Mouse (Mus musculus) heart, embryonic 11.5 days (tissue): ENCODE results near the gene Itgb1bp1. TPM values are rescaled to one million over a fixed set of nuclear protein-coding genes. Genes with fewer than 3 reads are reported as not detected.

Source experiments
- ATAC-seq: fragments of 200-750 bp; cut with Nextera tagmentation; replicated peaks from 2 replicates; pipeline ENCODE4 v1.8.0; 2017; ENCODE audit warnings: moderate library complexity; ENCODE audit not compliant: insufficient number of reproducible peaks, low FRiP score, low TSS enrichment
- H3K27ac ChIP-seq: fragments of 300-500 bp; sonication (generic); 2 replicates; pipeline ENCODE4 v1.5.1; 2014; ENCODE audit warnings: mild to moderate bottlenecking, low read depth, low read length
- H3K27me3 ChIP-seq: fragments of 300-500 bp; sonication (generic); 2 replicates; pipeline ENCODE4 v1.6.1; 2014; ENCODE audit warnings: mild to moderate bottlenecking, low read length, mixed read lengths; ENCODE audit not compliant: control insufficient read depth, insufficient read depth
- H3K36me3 ChIP-seq: fragments of 300-500 bp; sonication (generic); 2 replicates; pipeline ENCODE4 v1.6.1; 2014; ENCODE audit warnings: mild to moderate bottlenecking, low read length, moderate library complexity, mixed read lengths; ENCODE audit not compliant: control insufficient read depth, insufficient read depth
- H3K4me1 ChIP-seq: fragments of 300-500 bp; sonication (generic); 2 replicates; pipeline ENCODE4 v1.6.1; 2014; ENCODE audit warnings: low read length; ENCODE audit not compliant: control insufficient read depth, insufficient read depth
- H3K4me2 ChIP-seq: fragments of 300-500 bp; sonication (generic); 2 replicates; pipeline ENCODE4 v1.6.1; 2014; ENCODE audit warnings: mild to moderate bottlenecking, moderate library complexity
- H3K4me3 ChIP-seq: fragments of 300-500 bp; sonication (generic); 2 replicates; pipeline ENCODE4 v1.5.1; 2014; ENCODE audit warnings: low read depth, low read length
- H3K9ac ChIP-seq: fragments of 300-500 bp; sonication (generic); 2 replicates; pipeline ENCODE4 v1.6.1; 2014; ENCODE audit warnings: mild to moderate bottlenecking, low read depth, low read length, moderate library complexity
- H3K9me3 ChIP-seq: fragments of 300-500 bp; sonication (generic); replicated peaks from 2 replicates; pipeline ENCODE4 v1.6.1; 2016; ENCODE audit warnings: low read length; ENCODE audit not compliant: control insufficient read depth
- WGBS: fragments of 180-500 bp; shearing (Covaris S2); extraction: QIAGEN DNeasy Blood & Tissue Kit; methylation state at CpG from one replicate; pipeline ENCODE4 v1.1.7; 2014; ENCODE audit not compliant: insufficient replicate concordance; 5-methylcytosine and 5-hydroxymethylcytosine counted together
- polyA plus RNA-seq: library from polyadenylated mRNA; unstranded; fragments of >200 nt; fragmentation: Nextera tagmentation; extraction: Ambion mirVana; gene quantifications from 2 replicates; pipeline ENCODE4 v1.2.1, GENCODE M21; 2014

Itgb1bp1 gene
- polyA plus RNA-seq, 1 experiment from 2014 or later, result 41.6 TPM

DNA sequence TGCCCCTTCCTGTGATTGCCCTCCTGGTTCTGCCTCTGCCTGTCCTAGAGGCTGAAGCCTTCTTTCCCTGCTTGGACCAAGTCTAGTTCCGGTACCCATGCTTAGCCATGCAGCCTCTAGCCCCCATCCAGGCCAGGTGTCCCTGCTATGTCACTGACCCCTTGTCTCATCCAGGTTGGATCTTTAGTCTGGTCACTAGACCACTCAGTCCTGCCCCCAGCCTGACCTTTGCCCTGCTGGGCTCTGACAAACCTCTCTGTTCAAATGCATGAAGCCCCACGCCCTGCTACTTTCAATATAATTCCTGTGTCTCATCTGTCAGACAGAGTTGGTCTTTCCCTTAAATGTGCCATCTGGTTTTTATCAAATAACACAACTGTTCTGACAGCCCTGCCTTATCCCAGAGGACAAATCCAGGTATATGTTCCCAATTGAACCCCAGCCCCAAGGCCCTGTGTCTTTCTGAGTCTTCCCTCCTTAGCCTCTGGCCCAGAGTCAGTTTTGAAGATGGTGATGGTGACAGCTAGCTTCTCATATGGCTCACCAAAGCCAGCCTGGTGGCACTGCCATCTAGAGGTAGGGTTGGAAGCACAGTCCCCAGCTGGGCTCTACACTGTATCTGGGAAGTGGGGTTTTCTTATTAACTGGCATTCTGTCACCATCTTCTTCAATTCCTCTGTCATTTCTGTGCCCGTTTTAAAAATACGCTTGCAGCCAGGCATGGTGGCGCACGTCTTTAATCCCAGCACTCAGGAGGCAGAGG lies 25.4 kb downstream of the Itgb1bp1 start:
- peaks cover 13% of the 10 kb centered on the region; the same call in 1 of the 2 replicates for H3K36me3 ChIP-seq
- H3K4me2 ChIP-seq, result no peak overlapping the region
- ATAC-seq, result no peak
- no peak overlapping the region for H3K9ac ChIP-seq
- no peaks in the 10 kb centered on the region; the same call in 1 of the 2 replicates for H3K4me1 ChIP-seq
- 86% methylated on average over 6 of the region's 6 CpGs for WGBS
- no peak overlapping the region for H3K27ac ChIP-seq
- H3K9me3 ChIP-seq, result no peaks in the 10 kb centered on the region
- no peaks in the 10 kb centered on the region for H3K27me3 ChIP-seq
- no peak overlapping the region for H3K4me3 ChIP-seq

DNA sequence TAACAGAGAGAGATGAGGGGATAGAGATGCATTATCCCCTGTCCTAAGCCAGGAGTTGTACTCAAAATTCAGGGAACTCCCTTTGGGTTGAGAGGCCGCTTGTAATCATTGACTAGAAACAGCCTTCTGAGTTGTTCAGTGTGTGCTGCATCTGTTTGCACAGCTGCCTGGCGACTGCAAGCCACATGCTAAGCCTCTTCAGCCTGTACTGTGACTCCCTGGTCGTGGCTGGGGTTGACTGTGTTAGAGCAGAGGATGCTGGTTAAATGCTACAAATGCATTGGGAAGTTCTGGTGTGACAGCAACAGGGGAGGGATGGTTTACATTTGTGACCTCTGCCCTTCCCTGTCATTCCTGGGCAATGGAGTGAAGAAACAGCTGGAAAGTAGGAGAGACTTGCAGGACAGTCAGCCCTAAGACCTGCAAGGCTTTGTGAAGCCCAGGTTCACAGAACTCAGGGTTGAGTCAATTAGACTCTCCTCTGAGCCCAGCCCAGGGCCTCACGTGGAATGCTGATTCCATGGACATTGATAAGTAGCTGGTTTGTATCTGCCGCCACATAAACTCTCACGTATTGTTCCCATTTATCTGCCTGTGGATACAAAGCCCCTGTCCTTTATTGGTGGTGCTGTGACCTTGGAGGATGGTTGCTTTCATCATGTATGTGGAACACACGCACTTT lies 38.2 kb downstream of the Itgb1bp1 start:
- Histone ChIP-seq H3K27ac (no peak overlapping the region), H3K9me3 (no peaks in the 10 kb centered on the region), H3K27me3 (no peaks in the 10 kb centered on the region), H3K4me1 (no peaks in the 10 kb centered on the region), H3K4me2 (no peak overlapping the region), H3K4me3 (no peak overlapping the region), H3K36me3 (peaks cover 22% of the 10 kb centered on the region), H3K9ac (no peak overlapping the region)
- WGBS, result 62% methylated on average over 7 of the region's 7 CpGs
- ATAC-seq, result no peak

DNA sequence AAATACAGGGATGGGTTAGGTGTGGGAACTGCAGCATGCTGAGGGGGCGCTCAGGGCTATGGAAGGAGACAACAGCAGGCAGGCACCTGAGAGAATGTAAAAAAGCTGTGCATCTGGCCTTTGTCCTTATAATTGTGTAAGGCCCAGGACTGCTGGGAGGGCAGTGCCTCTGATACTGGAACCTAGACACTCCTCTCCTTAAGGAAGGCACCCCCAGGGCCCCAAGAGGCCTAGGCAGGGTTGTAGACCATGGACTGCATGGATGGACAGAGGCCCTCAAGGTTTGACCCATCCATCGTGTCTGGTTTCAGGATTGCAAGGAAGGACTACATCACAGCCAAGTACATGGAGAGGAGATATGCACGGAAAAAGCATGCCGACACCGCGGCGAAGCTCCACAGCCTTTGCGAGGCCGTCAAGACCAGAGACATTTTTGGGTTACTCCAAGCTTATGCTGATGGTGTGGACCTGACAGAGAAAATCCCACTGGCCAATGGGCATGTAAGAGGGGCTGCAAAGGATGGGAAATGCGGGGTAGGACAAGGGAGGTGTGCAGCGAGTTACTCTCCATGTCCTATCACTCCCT lies 41.6 kb downstream of the Itgb1bp1 start:
- 92% methylated on average over 11 of the region's 11 CpGs for WGBS
- ATAC-seq, result no peak
- no peaks in the 10 kb centered on the region for H3K9me3 ChIP-seq
- no peak overlapping the region for H3K27ac ChIP-seq
- H3K36me3 ChIP-seq, result peaks cover 13% of the 10 kb centered on the region
- no peak overlapping the region for H3K9ac ChIP-seq
- H3K4me1 ChIP-seq, result no peaks in the 10 kb centered on the region
- H3K4me2 ChIP-seq, result no peak overlapping the region
- H3K27me3 ChIP-seq, result no peaks in the 10 kb centered on the region
- no peak overlapping the region for H3K4me3 ChIP-seq

DNA sequence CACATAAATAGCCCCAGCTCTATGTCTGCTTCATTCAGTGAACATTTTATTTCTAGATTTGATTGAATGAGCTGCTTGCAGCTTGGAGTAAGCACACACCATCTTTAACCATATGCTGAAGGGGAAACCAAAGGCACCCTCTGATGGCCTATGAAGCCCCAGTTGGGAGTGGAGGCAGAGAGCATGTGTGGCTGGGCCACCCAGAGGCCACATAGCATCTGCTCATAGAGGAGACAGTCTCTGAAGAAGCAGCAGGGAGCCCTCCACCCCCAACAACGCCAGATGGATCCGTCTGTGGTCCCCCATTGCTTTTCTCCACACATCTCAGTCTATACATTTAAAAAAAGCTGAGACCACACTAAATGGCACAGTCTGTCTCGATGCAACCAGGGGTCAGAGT lies 44.1 kb downstream of the Itgb1bp1 start:
- Histone ChIP-seq H3K27ac (no peak overlapping the region), H3K9me3 (no peaks in the 10 kb centered on the region), H3K4me2 (no peak overlapping the region), H3K9ac (no peak overlapping the region), H3K36me3 (peaks cover 14% of the 10 kb centered on the region), H3K4me3 (no peak overlapping the region), H3K4me1 (no peaks in the 10 kb centered on the region), H3K27me3 (no peaks in the 10 kb centered on the region)
- WGBS, result 83% methylated on average over 3 of the region's 3 CpGs
- ATAC-seq, result no peak

DNA sequence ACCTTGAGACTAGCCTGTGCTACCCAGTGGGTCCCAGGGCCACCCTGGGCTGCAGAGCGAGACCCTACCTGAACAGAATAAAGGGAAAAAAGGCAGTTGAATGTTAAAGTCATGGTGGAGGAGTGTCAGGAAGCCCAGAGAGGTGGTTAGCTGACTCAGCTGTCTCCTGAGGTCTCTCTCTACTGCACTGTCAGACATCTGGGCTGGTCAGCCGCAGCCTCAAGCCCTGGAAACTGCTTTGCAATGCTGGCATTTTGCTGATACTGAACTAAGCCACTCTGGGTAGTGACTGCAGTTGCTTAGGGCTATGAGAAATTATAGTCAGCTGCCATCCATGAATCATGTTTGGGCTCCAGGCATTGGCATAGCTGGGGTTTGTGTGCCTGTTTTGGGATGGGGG lies 51.5 kb downstream of the Itgb1bp1 start:
- Histone ChIP-seq H3K4me1 (peaks cover 4% of the 10 kb centered on the region; the same call in 1 of the 2 replicates), H3K9me3 (no peaks in the 10 kb centered on the region), H3K27me3 (no peaks in the 10 kb centered on the region), H3K4me3 (no peak overlapping the region), H3K4me2 (no peak overlapping the region), H3K9ac (no peak overlapping the region), H3K36me3 (peaks cover 11% of the 10 kb centered on the region), H3K27ac (no peak overlapping the region)
- ATAC-seq, result no peak
- 69% methylated on average over 2 of the region's 2 CpGs for WGBS

DNA sequence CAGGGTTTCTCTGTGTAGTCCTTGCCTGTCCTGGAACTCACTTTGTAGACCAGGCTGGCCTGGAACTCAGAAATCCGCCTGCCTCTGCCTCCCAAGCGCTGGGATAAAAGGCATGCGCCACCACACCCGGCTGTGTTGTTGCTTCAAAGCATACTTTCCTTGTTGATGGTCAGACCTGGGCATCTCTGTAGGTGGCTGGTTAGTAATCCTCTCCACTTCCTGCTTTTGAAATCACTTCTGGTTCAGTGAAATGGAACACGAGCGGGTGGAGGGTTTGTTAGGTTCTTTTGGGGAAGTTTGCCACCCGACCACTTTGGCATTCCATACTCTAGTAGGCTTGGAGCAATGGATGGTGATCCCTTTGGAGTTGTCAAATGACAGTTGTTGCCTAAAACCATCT lies 52.4 kb downstream of the Itgb1bp1 start:
- H3K36me3 ChIP-seq, result peaks cover 11% of the 10 kb centered on the region
- no peak overlapping the region for H3K9ac ChIP-seq
- 83% methylated on average over 7 of the region's 7 CpGs for WGBS
- no peaks in the 10 kb centered on the region for H3K9me3 ChIP-seq
- no peak overlapping the region for H3K4me3 ChIP-seq
- H3K4me1 ChIP-seq, result peaks cover 4% of the 10 kb centered on the region; the same call in 1 of the 2 replicates
- H3K27ac ChIP-seq, result no peak overlapping the region
- no peak overlapping the region for H3K4me2 ChIP-seq
- ATAC-seq, result no peak
- H3K27me3 ChIP-seq, result no peaks in the 10 kb centered on the region

DNA sequence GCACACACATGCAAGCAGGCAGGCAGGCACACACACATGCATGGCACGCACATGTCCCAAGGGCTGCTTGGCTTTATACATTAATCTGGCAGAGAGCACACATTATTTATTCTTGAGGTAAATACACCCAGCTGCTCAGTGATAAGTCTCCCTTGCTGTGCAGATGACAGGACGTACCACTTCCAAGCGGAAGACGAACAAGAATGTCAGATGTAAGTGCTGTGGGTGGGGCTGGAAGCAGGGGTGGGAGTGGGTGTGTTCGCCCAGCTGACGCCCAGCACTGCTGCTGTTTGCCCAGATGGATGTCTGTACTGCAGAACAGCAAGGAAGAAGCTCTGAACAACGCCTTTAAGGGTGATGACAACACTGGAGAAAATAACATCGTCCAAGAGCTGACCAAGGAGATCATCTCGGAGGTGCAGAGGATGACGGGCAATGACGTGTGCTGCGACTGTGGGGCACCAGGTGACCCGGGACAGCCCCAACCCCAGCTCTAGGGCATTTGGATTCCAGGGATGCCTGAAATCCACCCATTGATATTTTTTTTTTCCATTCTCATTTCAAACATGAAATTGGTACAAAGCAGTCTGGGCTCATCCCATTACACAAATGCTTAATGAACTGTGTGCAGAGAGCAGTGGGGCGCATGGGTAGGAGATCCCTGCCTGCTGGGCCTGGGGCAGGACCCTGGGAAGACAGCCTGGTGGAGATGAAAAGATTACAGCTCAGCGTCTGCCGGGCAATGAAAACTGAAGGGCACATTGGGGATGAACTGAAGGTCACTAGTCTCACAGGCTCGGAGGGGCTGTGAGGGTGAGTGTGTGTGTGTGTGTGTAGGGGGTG lies 56.8 kb downstream of the Itgb1bp1 start:
- no peak overlapping the region for H3K4me3 ChIP-seq
- 65% methylated on average over 17 of the region's 17 CpGs for WGBS
- no peaks in the 10 kb centered on the region for H3K9me3 ChIP-seq
- no peaks in the 10 kb centered on the region for H3K27me3 ChIP-seq
- H3K36me3 ChIP-seq, result peaks cover 8% of the 10 kb centered on the region; the same call in 1 of the 2 replicates
- no peak overlapping the region for H3K9ac ChIP-seq
- no peak overlapping the region for H3K4me2 ChIP-seq
- no peak overlapping the region for H3K27ac ChIP-seq
- H3K4me1 ChIP-seq, result peaks cover 12% of the 10 kb centered on the region
- no peak for ATAC-seq

DNA sequence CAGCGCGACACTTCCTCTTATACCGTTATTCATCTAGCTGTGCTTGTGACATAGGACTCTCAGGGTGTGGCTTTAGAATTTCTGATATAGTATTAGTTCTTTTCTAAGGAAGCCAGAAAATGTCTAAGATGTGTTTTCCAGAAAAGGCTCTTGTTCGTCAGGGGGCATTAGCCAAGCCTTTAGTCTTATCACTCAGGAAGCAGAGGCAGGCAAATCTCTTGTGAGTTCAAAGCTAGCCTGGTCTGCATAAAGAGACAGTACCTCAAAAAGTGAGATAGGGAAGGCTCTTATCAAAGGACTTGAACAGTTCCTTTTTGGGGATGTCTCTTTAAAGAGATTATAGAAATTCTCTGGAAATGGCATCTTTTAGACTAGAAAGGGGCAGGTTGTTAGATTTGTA lies 57.4 kb downstream of the Itgb1bp1 start:
- H3K27ac ChIP-seq, result no peak overlapping the region
- WGBS, result 84% methylated on average over 4 of the region's 4 CpGs
- H3K4me2 ChIP-seq, result no peak overlapping the region
- no peak overlapping the region for H3K4me3 ChIP-seq
- peaks cover 8% of the 10 kb centered on the region; the same call in 1 of the 2 replicates for H3K36me3 ChIP-seq
- peaks cover 12% of the 10 kb centered on the region for H3K4me1 ChIP-seq
- no peak for ATAC-seq
- no peaks in the 10 kb centered on the region for H3K27me3 ChIP-seq
- no peak overlapping the region for H3K9ac ChIP-seq
- no peaks in the 10 kb centered on the region for H3K9me3 ChIP-seq
